Mouse (Mus musculus) stomach, postnatal 0 days (tissue): ENCODE measurements at regions not wholly inside any gene's neighbourhood (a gene's known extent, or its start where the extent isn't known, plus 50 kb on each side); places are given as distances from the start of the nearest gene placed in this dataset.

Experiments used
- ATAC-seq: fragments of 200-750 bp; cut with Nextera tagmentation; 2 replicates; pipeline ENCODE4 v1.8.0; 2017; ENCODE audit not compliant: low FRiP score, low TSS enrichment
- DNase-seq: peaks from one replicate; pipeline ENCODE4 v3.0.0-alpha.2; 2016; ENCODE audit warnings: low spot score
- H3K27ac ChIP-seq: fragments of 300-500 bp; sonication (generic); replicated peaks from 2 replicates; pipeline ENCODE4 v1.5.1; 2014; ENCODE audit warnings: mild to moderate bottlenecking, control low read depth
- H3K27me3 ChIP-seq: fragments of 300-500 bp; sonication (generic); 2 replicates; pipeline ENCODE4 v1.6.1; 2014; ENCODE audit warnings: low read length; ENCODE audit not compliant: control insufficient read depth, insufficient read depth
- H3K36me3 ChIP-seq: fragments of 300-500 bp; sonication (generic); 2 replicates; pipeline ENCODE4 v1.6.1; 2014; ENCODE audit warnings: low read length, mixed read lengths; ENCODE audit not compliant: control insufficient read depth, insufficient read depth
- H3K4me1 ChIP-seq: fragments of 300-500 bp; sonication (generic); replicated peaks from 2 replicates; pipeline ENCODE4 v1.6.1; 2014; ENCODE audit warnings: antibody characterized with exemption; ENCODE audit not compliant: control insufficient read depth, insufficient read depth
- H3K4me2 ChIP-seq: fragments of 300-500 bp; sonication (generic); replicated peaks from 2 replicates; pipeline ENCODE4 v1.6.1; 2014; ENCODE audit warnings: low read depth, mild to moderate bottlenecking, control low read depth, moderate library complexity
- H3K4me3 ChIP-seq: fragments of 300-500 bp; sonication (generic); 2 replicates; pipeline ENCODE4 v1.5.1; 2014; ENCODE audit warnings: low read depth, low read length, control low read depth
- H3K9ac ChIP-seq: fragments of 300-500 bp; sonication (generic); 2 replicates; pipeline ENCODE4 v1.6.1; 2014; ENCODE audit warnings: mild to moderate bottlenecking, low read length, control low read depth, mixed read lengths
- H3K9me3 ChIP-seq: fragments of 300-500 bp; sonication (generic); 2 replicates; pipeline ENCODE4 v1.6.1; 2016; ENCODE audit warnings: low read length; ENCODE audit not compliant: control insufficient read depth
- CTCF ChIP-seq: IDR thresholded peaks from 2 replicates; pipeline ENCODE4 v1.5.1; 2016; ENCODE audit warnings: antibody characterized with exemption, low read depth, mild to moderate bottlenecking, moderate library complexity
- EP300 ChIP-seq: optimal IDR thresholded peaks from 2 replicates; pipeline ENCODE3; 2016; ENCODE audit warnings: antibody characterized with exemption
- WGBS: fragments of 180-500 bp; shearing (Covaris S2); extraction: QIAGEN DNeasy Blood & Tissue Kit; methylation state at CpG from one replicate; pipeline ENCODE4 v1.1.7; 2014; 5-methylcytosine and 5-hydroxymethylcytosine counted together

DNA sequence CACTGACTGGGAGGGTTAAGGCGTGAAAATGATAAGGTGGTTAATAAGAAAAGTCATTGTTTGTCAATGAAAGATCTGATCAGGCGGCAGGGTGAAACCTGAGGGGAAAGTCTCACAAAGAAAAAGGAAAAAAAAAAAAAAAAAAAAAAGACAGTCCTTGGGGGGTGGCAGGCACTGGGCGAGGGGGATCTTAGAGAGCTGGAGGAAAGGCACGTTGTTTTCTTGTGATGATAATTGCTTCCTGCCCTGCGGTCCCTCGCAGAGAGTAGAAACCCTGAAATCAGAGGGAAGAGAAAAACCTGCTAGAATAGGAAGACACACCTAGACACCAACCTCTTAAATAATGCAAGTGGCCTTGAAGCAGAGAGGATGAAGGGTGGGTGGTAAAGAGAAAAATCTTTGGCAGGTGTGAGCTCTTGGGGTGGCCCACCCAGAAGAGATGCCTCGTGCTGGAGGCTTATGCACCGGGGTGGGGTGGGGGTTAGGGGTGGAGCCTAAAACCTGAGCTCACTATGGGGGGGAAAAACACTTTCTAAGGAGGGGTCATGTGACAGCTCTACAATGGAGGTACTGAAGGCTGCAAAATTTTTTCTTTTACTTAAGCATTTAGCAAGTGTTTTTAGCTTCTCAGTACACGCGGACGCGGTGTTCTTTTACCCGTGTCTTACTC is 294.0 kb upstream of the Arglu1 start:
- 0 out of 2 replicates have a peak, but pooled peaks have one; percentile 23 for ATAC-seq
- TF ChIP-seq EP300 (no peak), CTCF (no peak)
- Histone ChIP-seq H3K9me3 (no peaks in the 10 kb centered on the region), H3K4me1 (peaks cover 7% of the 10 kb centered on the region; the same call in 1 of the 2 replicates), H3K27me3 (no peaks in the 10 kb centered on the region), H3K4me2 (peak overlapping the region; percentile 15; the same call in 1 of the 2 replicates), H3K27ac (no peak overlapping the region), H3K9ac (no peak overlapping the region), H3K4me3 (no peak overlapping the region), H3K36me3 (no peaks in the 10 kb centered on the region)
- DNase-seq: no peak
- 25% methylated on average over 13 of the region's 13 CpGs for WGBS

GRCm38 (mm10) chr8:8983133-8983661 is 292.9 kb upstream of the Arglu1 start:
- Histone ChIP-seq H3K9me3 (no peaks in the 10 kb centered on the region), H3K27ac (no peak overlapping the region), H3K36me3 (no peaks in the 10 kb centered on the region), H3K4me2 (no peak overlapping the region), H3K9ac (no peak overlapping the region), H3K27me3 (no peaks in the 10 kb centered on the region), H3K4me1 (peaks cover 7% of the 10 kb centered on the region; the same call in 1 of the 2 replicates), H3K4me3 (no peak overlapping the region)
- DNase-seq (no peak), ATAC-seq (peak; percentile 59; the same call in 1 of the 2 replicates)
- TF ChIP-seq EP300 (no peak), CTCF (no peak)
- WGBS: 38% methylated on average over 5 of the region's 5 CpGs

- H3K36me3 ChIP-seq: no peaks in the 10 kb centered on the region
- ATAC-seq (no peak), DNase-seq (no peak)
- H3K9me3 ChIP-seq: no peaks in the 10 kb centered on the region
- WGBS: 18% methylated on average over 1 of the region's 1 CpGs
- H3K4me1 ChIP-seq: peaks cover 7% of the 10 kb centered on the region; the same call in 1 of the 2 replicates
- H3K27ac ChIP-seq: no peak overlapping the region
- no peak overlapping the region for H3K4me3 ChIP-seq
- no peak for TF ChIP-seq CTCF
- no peak for TF ChIP-seq EP300
- H3K9ac ChIP-seq: no peak overlapping the region
- H3K4me2 ChIP-seq: no peak overlapping the region
- H3K27me3 ChIP-seq: no peaks in the 10 kb centered on the region
These were observed 288.6 kb upstream of the Arglu1 start for GRCm38 (mm10) chr8:8978969-8979368.

DNA sequence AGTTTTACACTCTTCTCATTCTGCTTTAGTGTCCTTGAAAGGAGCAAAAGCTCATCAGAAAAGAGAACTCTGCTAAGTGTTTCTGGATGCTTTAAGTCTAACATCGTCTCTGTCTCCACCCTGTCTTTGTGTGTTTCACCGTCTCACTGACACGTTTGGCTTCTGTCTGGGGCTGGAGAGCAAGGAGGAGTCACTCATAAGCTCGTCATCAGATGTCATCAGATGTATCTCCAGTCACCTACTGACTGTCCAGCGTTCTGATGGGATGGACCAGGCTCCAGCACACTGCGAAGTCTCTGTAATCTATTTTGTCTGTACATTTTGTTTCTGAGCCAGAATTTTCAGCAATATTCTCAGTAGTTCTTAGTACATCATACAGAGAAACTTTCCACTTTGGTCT is 283.4 kb upstream of the Arglu1 start:
- Histone ChIP-seq H3K9me3 (no peaks in the 10 kb centered on the region), H3K4me2 (no peak overlapping the region), H3K27me3 (no peaks in the 10 kb centered on the region), H3K36me3 (no peaks in the 10 kb centered on the region), H3K4me1 (no peaks in the 10 kb centered on the region), H3K4me3 (no peak overlapping the region), H3K27ac (no peak overlapping the region), H3K9ac (no peak overlapping the region)
- TF ChIP-seq CTCF (no peak), EP300 (no peak)
- DNase-seq: no peak
- ATAC-seq: no peak
- 55% methylated on average over 6 of the region's 6 CpGs for WGBS

DNA sequence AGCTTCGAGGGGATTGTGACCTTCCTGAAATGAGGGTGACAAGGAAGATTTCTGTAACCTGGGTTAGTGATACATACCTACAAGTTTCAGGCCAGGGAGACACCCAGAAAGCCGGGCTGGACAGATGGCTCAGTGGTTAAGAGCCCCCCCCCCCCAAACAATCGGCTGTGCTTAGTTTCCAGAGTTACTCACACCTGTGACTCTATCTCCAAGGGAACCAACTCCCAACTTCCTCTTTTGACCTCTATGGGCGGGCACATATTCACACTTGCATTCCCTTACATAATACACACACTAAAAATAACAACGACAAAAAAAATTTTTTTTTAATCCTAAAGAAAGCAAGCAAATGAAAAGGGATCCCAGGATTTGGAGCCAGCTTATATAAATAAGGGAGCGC is 283.0 kb upstream of the Arglu1 start:
- no peaks in the 10 kb centered on the region for H3K4me1 ChIP-seq
- no peaks in the 10 kb centered on the region for H3K9me3 ChIP-seq
- 35% methylated on average over 6 of the region's 6 CpGs for WGBS
- no peak for DNase-seq
- no peaks in the 10 kb centered on the region for H3K36me3 ChIP-seq
- 0 out of 2 replicates have a peak, but pooled peaks have one; percentile 32 for ATAC-seq
- H3K4me2 ChIP-seq: no peak overlapping the region
- H3K9ac ChIP-seq: no peak overlapping the region
- TF ChIP-seq CTCF (no peak), EP300 (no peak)
- H3K27me3 ChIP-seq: no peaks in the 10 kb centered on the region
- H3K27ac ChIP-seq: no peak overlapping the region
- no peak overlapping the region for H3K4me3 ChIP-seq

GRCm38 (mm10) chr8:8970776-8971175 is 280.5 kb upstream of the Arglu1 start:
- no peaks in the 10 kb centered on the region for H3K9me3 ChIP-seq
- H3K27ac ChIP-seq: peak overlapping the region; percentile 58; the same call in 1 of the 2 replicates
- no peaks in the 10 kb centered on the region for H3K4me1 ChIP-seq
- no peak overlapping the region for H3K4me2 ChIP-seq
- no peaks in the 10 kb centered on the region for H3K36me3 ChIP-seq
- H3K9ac ChIP-seq: no peak overlapping the region
- 57% methylated on average over 5 of the region's 5 CpGs for WGBS
- no peak overlapping the region for H3K4me3 ChIP-seq
- no peak for DNase-seq
- no peaks in the 10 kb centered on the region for H3K27me3 ChIP-seq
- TF ChIP-seq CTCF: no peak
- TF ChIP-seq EP300: no peak
- peak; percentile 72 for ATAC-seq
